Mouse (Mus musculus) liver, embryonic 14.5 days (tissue): ENCODE measurements at regions not wholly inside any gene's neighbourhood (a gene's known extent, or its start where the extent isn't known, plus 50 kb on each side); places are given as distances from the start of the nearest gene placed in this dataset.

Source experiments
- ATAC-seq: fragments of 200-750 bp; cut with Nextera tagmentation; 2 replicates; pipeline ENCODE4 v1.8.0; 2017; ENCODE audit warnings: moderate number of reproducible peaks, mild to moderate bottlenecking, moderate library complexity; ENCODE audit not compliant: insufficient read depth
- DNase-seq, 3 experiments: peaks; one replicate each; pipeline ENCODE4 v3.0.0-alpha.2; 2012 to 2013; ENCODE audit warnings: low read depth in 3 of 3, low spot score in 3 of 3
- H3K27ac ChIP-seq: fragments of 300-500 bp; sonication (generic); 2 replicates; pipeline ENCODE4 v1.5.1; 2014; ENCODE audit warnings: moderate library complexity, mild to moderate bottlenecking, control low read depth, inconsistent platforms
- H3K27me3 ChIP-seq: fragments of 300-500 bp; sonication (generic); 2 replicates; pipeline ENCODE4 v1.6.1; 2014; ENCODE audit warnings: mild to moderate bottlenecking, low read length, moderate library complexity; ENCODE audit not compliant: control insufficient read depth, insufficient read depth
- H3K36me3 ChIP-seq: fragments of 300-500 bp; sonication (generic); replicated peaks from 2 replicates; pipeline ENCODE4 v1.6.1; 2014; ENCODE audit warnings: low read depth; ENCODE audit not compliant: control insufficient read depth, insufficient read depth
- H3K4me1 ChIP-seq, 2 experiments: fragments of 200-500 bp in 1 of 2; fragments of 300-500 bp in 1 of 2; sonication (generic) in 1 of 2; replicated peaks; 2 replicates each; pipeline ENCODE4 v1.6.1; 2012 to 2014; ENCODE audit warnings: antibody characterized with exemption in 1 of 2, inconsistent platforms in 1 of 2, low read length in 1 of 2; ENCODE audit not compliant: control insufficient read depth in 2 of 2, insufficient read depth in 2 of 2
- H3K4me2 ChIP-seq: fragments of 300-500 bp; sonication (generic); 2 replicates; pipeline ENCODE4 v1.6.1; 2014; ENCODE audit warnings: low read depth, mild to moderate bottlenecking, control low read depth, moderate library complexity
- H3K4me3 ChIP-seq, 2 experiments: fragments of 200-500 bp in 1 of 2; fragments of 300-500 bp in 1 of 2; sonication (generic) in 1 of 2; 2 replicates each; pipeline ENCODE4 v1.5.1; 2012 to 2014; ENCODE audit warnings: low read depth in 2 of 2, low read length in 2 of 2, mild to moderate bottlenecking in 2 of 2, control low read depth in 1 of 2, inconsistent platforms in 1 of 2, moderate library complexity in 1 of 2; ENCODE audit not compliant: insufficient read depth in 1 of 2
- H3K9ac ChIP-seq: fragments of 300-500 bp; sonication (generic); replicated peaks from 2 replicates; pipeline ENCODE4 v1.6.1; 2014; ENCODE audit warnings: mild to moderate bottlenecking, control low read depth, moderate library complexity
- H3K9me3 ChIP-seq: fragments of 300-500 bp; sonication (generic); 2 replicates; pipeline ENCODE4 v1.6.1; 2016; ENCODE audit warnings: low read length, mixed read lengths; ENCODE audit not compliant: control insufficient read depth
- CTCF ChIP-seq: IDR thresholded peaks from 2 replicates; pipeline ENCODE4 v1.5.1; 2016; ENCODE audit warnings: antibody characterized with exemption, low read depth, control low read depth
- EP300 ChIP-seq: IDR thresholded peaks from 2 replicates; pipeline ENCODE4 v1.6.1; 2016; ENCODE audit warnings: antibody characterized with exemption, low read depth
- WGBS: fragments of 180-500 bp; shearing (Covaris S2); extraction: QIAGEN DNeasy Blood & Tissue Kit; methylation state at CpG from one replicate; pipeline ENCODE4 v1.1.7; 2014; ENCODE audit not compliant: insufficient replicate concordance; 5-methylcytosine and 5-hydroxymethylcytosine counted together

DNA sequence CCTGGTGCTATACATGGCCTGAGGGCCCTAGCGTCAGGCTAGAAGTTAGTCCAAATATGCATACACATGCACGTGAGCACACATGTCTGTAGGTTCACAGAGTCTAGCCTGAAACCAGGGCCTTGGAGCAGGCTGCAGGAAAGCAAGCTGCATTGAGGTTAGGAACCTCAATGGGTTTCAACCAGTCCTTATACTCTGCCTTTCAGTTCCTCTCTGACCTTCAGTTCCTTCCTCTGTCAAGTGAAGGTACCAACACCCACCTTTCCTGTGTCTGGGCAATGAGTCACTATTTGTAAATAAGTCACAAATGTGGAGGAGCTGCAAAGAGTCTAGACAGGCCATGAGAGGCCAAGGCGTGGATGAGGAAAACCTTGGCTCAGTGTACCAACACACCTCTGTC, 89.1 kb upstream of the Zfp703 start:
- TF ChIP-seq EP300: no peak
- TF ChIP-seq CTCF: no peak
- H3K27me3 ChIP-seq: no peaks in the 10 kb centered on the region
- ATAC-seq (no peak), DNase-seq (no peak)
- H3K27ac ChIP-seq: no peak overlapping the region
- H3K9ac ChIP-seq: no peak overlapping the region
- no peaks in the 10 kb centered on the region for H3K9me3 ChIP-seq
- no peak overlapping the region for H3K4me2 ChIP-seq
- H3K4me1 ChIP-seq: no peaks in the 10 kb centered on the region
- WGBS: 35% methylated on average over 3 of the region's 3 CpGs
- no peaks in the 10 kb centered on the region for H3K36me3 ChIP-seq
- H3K4me3 ChIP-seq: no peak overlapping the region

- Histone ChIP-seq H3K4me2 (no peak overlapping the region), H3K27ac (no peak overlapping the region), H3K36me3 (no peaks in the 10 kb centered on the region), H3K27me3 (no peaks in the 10 kb centered on the region), H3K9ac (no peak overlapping the region), H3K4me3 (no peak overlapping the region), H3K4me1 (no peaks in the 10 kb centered on the region; a peak in 1 of 4 replicates), H3K9me3 (no peaks in the 10 kb centered on the region)
- ATAC-seq (no peak), DNase-seq (no peak)
- TF ChIP-seq CTCF (no peak), EP300 (no peak)
- 71% methylated on average over 11 of the region's 11 CpGs for WGBS
These were observed 85.2 kb upstream of the Zfp703 start for GRCm38 (mm10) chr8:26891881-26892280.

DNA sequence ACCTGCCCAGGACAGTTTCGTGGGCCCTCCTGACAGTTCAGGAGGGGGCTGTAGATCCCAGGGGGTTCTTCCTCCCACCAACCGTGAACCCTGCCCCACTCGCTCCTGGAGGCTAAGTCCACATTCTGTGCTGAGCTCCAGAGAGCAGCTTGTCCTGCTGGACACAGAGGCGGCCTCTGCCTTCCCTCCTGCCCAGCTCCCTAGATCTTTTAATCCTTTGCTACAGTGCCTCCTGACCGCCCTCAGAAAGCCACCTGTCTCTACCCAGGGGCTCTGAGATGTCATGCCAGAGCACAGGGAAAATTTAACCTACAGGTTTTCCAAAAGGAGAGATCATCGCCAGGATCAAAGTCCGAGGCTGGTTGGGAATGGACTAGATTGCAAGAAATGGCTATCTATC, 84.7 kb upstream of the Zfp703 start:
- ATAC-seq (no peak), DNase-seq (no peak)
- H3K4me2 ChIP-seq: no peak overlapping the region
- no peak overlapping the region for H3K4me3 ChIP-seq
- H3K4me1 ChIP-seq: no peaks in the 10 kb centered on the region; a peak in 1 of 4 replicates
- no peak overlapping the region for H3K9ac ChIP-seq
- H3K9me3 ChIP-seq: no peaks in the 10 kb centered on the region
- H3K27ac ChIP-seq: no peak overlapping the region
- no peaks in the 10 kb centered on the region for H3K36me3 ChIP-seq
- WGBS: 59% methylated on average over 7 of the region's 7 CpGs
- no peaks in the 10 kb centered on the region for H3K27me3 ChIP-seq
- no peak for TF ChIP-seq CTCF
- no peak for TF ChIP-seq EP300

- 39% methylated on average over 11 of the region's 11 CpGs for WGBS
- no peak for ATAC-seq
- H3K27me3 ChIP-seq: no peaks in the 10 kb centered on the region
- no peaks in the 10 kb centered on the region; a peak in 1 of 4 replicates for H3K4me1 ChIP-seq
- H3K4me2 ChIP-seq: no peak overlapping the region
- no peak for DNase-seq
- no peak overlapping the region for H3K9ac ChIP-seq
- no peaks in the 10 kb centered on the region for H3K9me3 ChIP-seq
- no peak overlapping the region for H3K27ac ChIP-seq
- H3K4me3 ChIP-seq: no peak overlapping the region
- TF ChIP-seq CTCF (no peak), EP300 (no peak)
- H3K36me3 ChIP-seq: no peaks in the 10 kb centered on the region
These were observed 81.3 kb upstream of the Zfp703 start for GRCm38 (mm10) chr8:26895867-26896266.

DNA sequence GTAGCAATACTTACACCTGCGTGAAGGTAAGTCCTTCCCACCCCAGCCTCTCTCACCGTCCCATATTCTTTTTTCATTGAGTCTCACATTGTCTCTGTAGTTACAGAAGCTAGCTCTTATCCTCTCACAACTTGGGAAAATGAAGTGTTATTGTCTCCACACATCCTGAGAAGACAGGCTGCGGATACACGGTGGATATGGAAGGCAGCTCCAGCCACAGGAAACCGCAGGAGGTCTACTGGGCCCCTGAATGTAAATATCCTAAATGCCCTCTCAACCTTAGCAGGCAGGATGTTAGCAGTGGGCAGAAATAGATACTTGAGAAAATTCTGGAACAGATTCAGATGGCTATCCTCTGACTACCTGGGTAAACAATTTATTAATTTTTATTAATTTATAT, 73.8 kb upstream of the Zfp703 start:
- no peaks in the 10 kb centered on the region for H3K36me3 ChIP-seq
- H3K4me1 ChIP-seq: peaks cover 0 to 2% of the 10 kb centered on the region in 2 experiments; a peak in 1 of 4 replicates
- no peak for TF ChIP-seq EP300
- TF ChIP-seq CTCF: no peak
- H3K4me2 ChIP-seq: no peak overlapping the region
- H3K27me3 ChIP-seq: no peaks in the 10 kb centered on the region
- H3K4me3 ChIP-seq: no peak overlapping the region
- no peaks in the 10 kb centered on the region for H3K9me3 ChIP-seq
- H3K27ac ChIP-seq: no peak overlapping the region
- DNase-seq (no peak), ATAC-seq (no peak)
- H3K9ac ChIP-seq: no peak overlapping the region
- 40% methylated on average over 5 of the region's 5 CpGs for WGBS

DNA sequence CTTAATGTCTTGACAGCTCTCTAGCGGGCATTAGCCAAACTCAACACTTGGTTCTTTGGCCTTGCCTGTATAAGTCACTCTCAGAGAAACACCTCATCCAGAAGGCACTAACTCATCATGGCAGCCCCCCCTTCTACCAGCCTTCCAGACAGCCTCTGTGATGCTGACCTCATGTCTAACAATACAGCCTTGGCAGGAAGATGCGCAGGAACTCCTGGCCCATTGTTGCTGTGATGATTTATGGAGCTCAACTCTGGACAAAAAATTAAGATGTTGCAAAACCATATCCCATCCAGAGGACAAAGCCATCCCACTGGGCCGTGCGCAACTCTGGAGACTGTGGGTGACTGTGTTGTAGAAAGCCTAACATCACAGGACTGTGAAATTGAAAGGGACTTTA, 70.9 kb upstream of the Zfp703 start:
- Histone ChIP-seq H3K9me3 (no peaks in the 10 kb centered on the region), H3K27me3 (no peaks in the 10 kb centered on the region), H3K4me2 (no peak overlapping the region), H3K4me3 (no peak overlapping the region), H3K9ac (no peak overlapping the region), H3K27ac (no peak overlapping the region), H3K36me3 (no peaks in the 10 kb centered on the region), H3K4me1 (peaks cover 0 to 2% of the 10 kb centered on the region in 2 experiments; a peak in 1 of 4 replicates)
- DNase-seq (no peak), ATAC-seq (no peak)
- 73% methylated on average over 4 of the region's 4 CpGs for WGBS
- TF ChIP-seq EP300 (no peak), CTCF (no peak)
